17 mouse cellular contexts compared by ENCODE assay signal in the genomic region with DNA sequence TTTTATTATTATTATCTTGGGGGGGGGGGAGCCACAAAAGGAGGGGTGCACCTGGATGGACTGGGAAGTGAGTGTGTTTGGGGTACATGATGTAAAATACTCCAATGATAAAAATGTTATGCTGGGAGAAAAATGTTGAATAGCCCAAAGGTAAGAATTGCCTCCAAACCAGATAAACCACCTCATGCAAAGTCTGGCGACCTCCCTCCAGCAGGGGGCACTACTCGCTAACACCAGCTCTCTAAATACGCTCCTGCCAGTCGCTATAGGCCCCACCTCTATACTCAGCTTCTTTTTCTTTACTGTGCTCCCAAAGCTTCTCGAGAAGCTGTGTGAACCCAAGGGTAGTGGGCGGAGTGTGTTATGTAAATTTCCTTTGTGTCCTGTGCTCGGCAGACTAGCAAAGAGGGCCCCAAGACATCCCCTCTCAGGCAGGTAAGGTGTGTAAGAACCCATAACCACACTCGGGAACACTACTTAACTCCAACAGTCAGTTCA.
DNase-seq lines count a peak whose midpoint lies in the region; ATAC-seq and TF ChIP-seq lines count a peak whose summit lies in the region.
"Had no signal": no experiment of that assay in that cellular context is flagged by ENCODE, and none has a peak within 500 bp of the region (broad histone marks: within the 10 kb centered on the region; RNA-seq: fewer than 3 reads in every experiment).

No protein-coding gene starts in this region.

- no peak overlapping the region for H3K9ac ChIP-seq in kidney, embryonic 14.5 days (ENCODE audit: low read depth, low read length)
- no peak overlapping the region for H3K9ac ChIP-seq in embryonic facial prominence, embryonic 15.5 days
- no peak overlapping the region for H3K9ac ChIP-seq in neural tube, embryonic 15.5 days (replicated peaks)
- H3K9ac ChIP-seq: hindbrain, embryonic 13.5 days had no signal

- H3K4me1 ChIP-seq in kidney, embryonic 14.5 days (ENCODE audit: control insufficient read depth, insufficient read depth, low read length) = peaks cover 3% of the 10 kb centered on the region; the same call in 1 of the 2 replicates
- peaks cover 17% of the 10 kb centered on the region for H3K4me1 ChIP-seq in embryonic facial prominence, embryonic 15.5 days
- H3K4me1 ChIP-seq in neural tube, embryonic 15.5 days = no peaks in the 10 kb centered on the region
- H3K4me1 ChIP-seq: hindbrain, embryonic 13.5 days had no signal

- no peaks in the 10 kb centered on the region for H3K36me3 ChIP-seq in kidney, embryonic 14.5 days (ENCODE audit: control insufficient read depth, insufficient read depth, low read length)
- no peaks in the 10 kb centered on the region for H3K36me3 ChIP-seq in embryonic facial prominence, embryonic 15.5 days
- H3K36me3 ChIP-seq in neural tube, embryonic 15.5 days = no peaks in the 10 kb centered on the region
- H3K36me3 ChIP-seq: hindbrain, embryonic 13.5 days had no signal

- no peaks in the 10 kb centered on the region for H3K27me3 ChIP-seq in kidney, embryonic 14.5 days (ENCODE audit: control insufficient read depth, insufficient read depth, low read length)
- H3K27me3 ChIP-seq in Patski = no peaks in the 10 kb centered on the region
- no peaks in the 10 kb centered on the region for H3K27me3 ChIP-seq in embryonic facial prominence, embryonic 15.5 days
- H3K27me3 ChIP-seq in neural tube, embryonic 15.5 days (replicated peaks) = no peaks in the 10 kb centered on the region
- H3K27me3 ChIP-seq: hindbrain, embryonic 13.5 days had no signal

- peak; percentile 45 for TF ChIP-seq CTCF in Patski (IDR thresholded peaks at IDR 0.05)

- POLR2A ChIA-PET in Patski (lab: Charles Lee) = no interaction called here

- H3K4me3 ChIP-seq in kidney, embryonic 14.5 days (ENCODE audit: low read length) = no peak overlapping the region
- H3K4me3 ChIP-seq in embryonic facial prominence, embryonic 15.5 days (replicated peaks) = no peak overlapping the region
- no peak overlapping the region for H3K4me3 ChIP-seq in neural tube, embryonic 15.5 days (replicated peaks)
- H3K4me3 ChIP-seq: hindbrain, embryonic 13.5 days; myocyte had no signal

- no peaks in the 10 kb centered on the region for H3K9me3 ChIP-seq in kidney, embryonic 14.5 days (ENCODE audit: control insufficient read depth, low read length)
- no peaks in the 10 kb centered on the region for H3K9me3 ChIP-seq in embryonic facial prominence, embryonic 15.5 days (replicated peaks)
- H3K9me3 ChIP-seq in neural tube, embryonic 15.5 days (replicated peaks) = no peaks in the 10 kb centered on the region
- H3K9me3 ChIP-seq: hindbrain, embryonic 13.5 days had no signal

- peak; percentile 14 to 17 for DNase-seq in kidney, postnatal 4 days
- DNase-seq in lung, postnatal 36 days = peak; percentile 30
- DNase-seq in lung, adult 18-20 months = no peak
- no peak for DNase-seq in Patski (ENCODE audit: low read depth, low spot score)
- DNase-seq in heart, postnatal 14 days = no peak
- DNase-seq: adrenal gland, postnatal 10 days; cerebellum, adult 2 months; heart, adult 18-20 months; right cerebral cortex, adult 18-20 months had no signal

- no peak overlapping the region for H3K4me2 ChIP-seq in kidney, embryonic 14.5 days (replicated peaks; ENCODE audit: low read depth, low read length)
- H3K4me2 ChIP-seq in embryonic facial prominence, embryonic 15.5 days (replicated peaks) = no peak overlapping the region
- H3K4me2 ChIP-seq in neural tube, embryonic 15.5 days = no peak overlapping the region
- H3K4me2 ChIP-seq: hindbrain, embryonic 13.5 days; midbrain, embryonic 11.5 days had no signal

- in situ Hi-C loops in Patski (cut with MboI; ENCODE audit: low pct_unique_long_range_greater_than_20kb) = no loop called here

- intact Hi-C loops in heart, postnatal 14 days (cut with DNase I) = no loop called here

- CTCF ChIA-PET in Patski (lab: Charles Lee) = no interaction called here

- ATAC-seq in kidney, embryonic 14.5 days (ENCODE audit: low FRiP score, low TSS enrichment) = no peak
- no peak for ATAC-seq in Patski
- ATAC-seq in embryonic facial prominence, embryonic 15.5 days (ENCODE audit: insufficient number of reproducible peaks, low FRiP score, low TSS enrichment, low read depth) = no peak
- ATAC-seq in neural tube, embryonic 15.5 days (ENCODE audit: low FRiP score) = no peak
- ATAC-seq: CD4-positive, CD25-positive, alpha-beta regulatory T cell, adult 4 months; forebrain, embryonic 14.5 days had no signal

- 73% methylated on average over 8 of the region's 8 CpGs for WGBS in kidney, embryonic 14.5 days
- WGBS in embryonic facial prominence, embryonic 15.5 days = 63% methylated on average over 8 of the region's 8 CpGs
- WGBS in neural tube, embryonic 15.5 days = 76% methylated on average over 8 of the region's 8 CpGs

- no peak overlapping the region for H3K27ac ChIP-seq in kidney, embryonic 14.5 days (ENCODE audit: low read depth, low read length)
- peak overlapping the region; percentile 87 for H3K27ac ChIP-seq in embryonic facial prominence, embryonic 15.5 days (replicated peaks)
- H3K27ac ChIP-seq in neural tube, embryonic 15.5 days (replicated peaks) = no peak overlapping the region
- H3K27ac ChIP-seq: hindbrain, embryonic 13.5 days had no signal

Comparison
In these comparisons a context has a peak if more than half of its experiments do, and no peak if none do; other contexts are left out.
1. DNase-seq: peak in kidney, postnatal 4 days (2 of 2) and lung, postnatal 36 days (single experiment); none in lung, adult 18-20 months (0 of 2), Patski (single experiment) and heart, postnatal 14 days (0 of 2).